Mouse (Mus musculus) embryo, embryonic 11.5 days (tissue): ENCODE results near the gene Pabpn1l.
"Not testable (repeated sequence)": the region's sequence is repeated elsewhere in the genome, so short reads cannot be mapped to it uniquely, and the experiment has no call there.

ENCODE experiments used
- DNase-seq: peaks from one replicate; pipeline ENCODE4 v3.0.0-alpha.2; 2012; ENCODE audit warnings: low read depth, low spot score

Gene Pabpn1l

DNA sequence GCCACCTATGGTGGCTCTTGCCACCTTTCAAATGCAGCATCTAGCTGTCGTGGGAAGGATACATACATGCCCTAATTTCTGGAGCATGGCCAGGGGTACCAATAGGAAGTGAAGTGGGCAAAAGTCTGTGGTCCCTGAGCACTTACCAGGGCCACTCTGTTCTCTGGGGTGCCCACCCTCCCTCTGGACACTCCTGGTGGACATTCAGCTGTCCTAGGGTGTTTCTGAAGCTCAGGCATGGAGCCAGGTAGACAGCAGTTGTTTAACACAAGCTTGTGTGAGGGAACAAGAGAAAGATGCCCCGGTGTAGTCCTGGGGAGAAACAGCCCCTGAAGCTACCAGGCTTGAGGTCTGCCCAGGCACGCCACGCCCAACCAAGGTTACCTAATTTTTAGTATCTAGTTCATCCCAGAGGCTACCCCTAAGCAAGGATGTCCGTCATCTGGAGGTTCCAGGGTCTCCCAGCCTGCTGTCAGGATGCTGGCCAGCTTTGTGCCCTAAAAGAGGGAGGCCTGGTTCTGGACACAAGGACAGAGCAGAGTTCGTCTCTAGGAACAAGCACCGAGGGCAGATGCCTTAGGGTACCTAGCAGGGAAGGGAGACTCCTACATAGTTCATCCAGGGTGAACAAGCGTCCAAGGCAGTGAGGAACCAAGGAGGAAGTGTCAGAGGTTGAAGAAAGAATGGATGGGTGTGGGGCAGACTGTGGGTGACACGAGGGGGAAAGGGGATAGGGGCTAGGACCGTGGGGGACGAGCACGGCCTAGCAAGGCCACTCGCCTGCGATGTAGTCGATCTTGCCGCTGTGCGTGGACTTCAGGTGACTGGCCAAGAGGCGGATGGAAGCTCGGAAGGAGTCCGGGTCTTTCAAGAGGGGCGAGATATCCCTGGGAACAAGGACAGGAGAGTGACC is 46.5 kb downstream of the Pabpn1l start:
- no peak for DNase-seq

DNA sequence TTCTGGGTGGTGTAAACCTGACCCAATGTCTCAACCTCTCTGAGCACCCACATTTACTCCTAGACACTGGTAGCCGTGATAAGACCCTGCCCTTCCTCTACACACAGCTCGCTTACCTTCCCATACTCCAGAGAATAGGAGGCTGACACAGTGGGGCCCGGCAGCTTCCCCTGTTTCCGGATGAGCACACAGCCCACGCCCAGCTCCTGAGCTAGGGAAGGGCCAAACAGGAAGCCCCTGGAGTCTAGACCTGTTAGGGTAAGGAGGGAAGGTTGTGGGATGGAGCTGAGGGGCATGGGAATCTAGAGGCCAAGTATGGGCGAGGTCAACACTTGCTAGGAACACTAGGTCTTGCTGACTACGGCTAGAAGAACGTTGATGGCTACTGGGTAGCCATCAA is 47.3 kb downstream of the Pabpn1l start:
- no peak for DNase-seq

DNA sequence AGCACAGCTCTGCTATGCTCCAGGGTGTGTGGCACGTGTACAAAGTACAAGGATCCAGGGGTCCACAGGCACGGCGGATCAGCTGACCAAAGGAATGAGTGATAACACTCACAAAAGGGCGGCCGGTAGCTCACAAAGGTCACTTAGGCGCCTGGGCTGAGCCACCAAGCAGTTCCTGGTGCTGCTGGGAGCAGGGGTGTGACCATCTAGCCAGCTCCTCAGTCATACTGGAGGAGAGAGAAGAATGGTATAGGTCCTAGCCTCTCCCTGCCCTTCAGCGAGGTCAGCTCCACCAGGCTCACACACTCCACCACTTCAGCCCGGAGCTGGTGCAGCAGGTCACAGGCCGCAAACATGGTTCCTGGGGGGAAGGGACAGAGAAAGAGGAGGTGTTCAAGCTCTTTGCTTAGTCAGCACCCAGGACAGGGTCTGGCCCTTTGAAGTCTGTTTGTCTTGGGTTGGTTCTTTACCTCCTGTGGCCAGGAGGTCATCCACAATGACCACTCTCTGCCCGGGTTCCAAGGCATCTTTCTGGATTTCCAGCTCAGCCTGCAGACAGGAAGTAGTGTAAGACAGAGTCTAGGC is 47.8 kb downstream of the Pabpn1l start:
- no peak for DNase-seq

DNA sequence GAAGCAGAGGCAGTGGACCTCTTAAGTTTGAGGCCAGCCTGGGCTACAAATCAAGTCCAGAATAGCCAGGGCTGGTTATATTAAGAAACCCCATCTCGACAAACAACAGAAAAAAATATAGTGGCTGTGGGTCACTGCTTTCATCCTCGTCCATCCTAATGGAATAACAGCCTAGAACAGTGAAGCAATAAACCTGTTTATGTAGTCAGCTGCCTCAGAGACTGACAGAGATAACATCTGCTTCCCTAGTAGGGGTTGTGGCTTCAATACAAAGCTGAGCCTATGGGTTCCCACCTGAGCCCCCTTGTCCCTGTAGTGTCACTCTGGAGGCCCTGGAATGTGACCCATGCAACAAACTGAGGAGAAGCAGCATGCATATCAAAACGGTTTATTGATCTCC is 48.3 kb downstream of the Pabpn1l start:
- no peak for DNase-seq

DNA sequence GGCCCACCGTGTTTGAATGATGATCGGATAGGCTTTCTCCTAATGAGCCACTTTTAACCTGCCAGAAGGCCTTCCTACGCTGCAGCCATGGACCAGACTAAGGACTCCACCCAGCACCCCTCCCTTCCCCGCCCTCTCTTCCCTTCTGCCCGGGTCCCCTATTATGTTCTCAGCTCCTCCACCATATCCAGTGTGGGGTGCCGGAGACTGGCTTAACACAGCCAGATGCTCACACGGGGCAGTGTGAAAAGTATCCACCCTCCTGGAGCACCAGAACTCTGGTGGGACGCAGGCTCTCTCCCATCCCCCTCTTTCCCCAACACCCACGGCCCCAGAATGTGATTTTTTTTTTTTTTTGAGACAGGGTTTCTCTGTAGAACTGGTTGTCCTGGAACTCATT is 49.0 kb downstream of the Pabpn1l start:
- DNase-seq: no peak

DNA sequence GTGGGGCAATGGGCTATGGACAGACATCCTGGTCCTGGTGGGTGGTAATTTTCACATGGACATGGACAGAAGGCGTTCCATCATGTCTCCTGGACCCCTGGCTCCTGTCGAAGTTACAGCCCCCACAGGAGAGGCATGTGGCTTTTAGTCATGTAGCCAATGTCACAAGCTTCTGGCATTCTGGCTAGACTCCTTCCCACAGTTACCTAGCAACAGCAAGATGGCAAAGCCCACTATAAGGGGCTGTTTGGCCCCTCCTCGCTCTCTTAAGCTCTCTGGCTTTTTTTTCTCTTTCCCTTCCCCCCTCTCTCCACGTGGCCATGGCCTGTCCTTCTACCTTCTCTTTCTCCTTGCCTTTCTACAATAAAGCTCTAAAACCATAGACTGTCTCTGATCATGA is 49.4 kb downstream of the Pabpn1l start:
- DNase-seq: not testable (repeated sequence)

DNA sequence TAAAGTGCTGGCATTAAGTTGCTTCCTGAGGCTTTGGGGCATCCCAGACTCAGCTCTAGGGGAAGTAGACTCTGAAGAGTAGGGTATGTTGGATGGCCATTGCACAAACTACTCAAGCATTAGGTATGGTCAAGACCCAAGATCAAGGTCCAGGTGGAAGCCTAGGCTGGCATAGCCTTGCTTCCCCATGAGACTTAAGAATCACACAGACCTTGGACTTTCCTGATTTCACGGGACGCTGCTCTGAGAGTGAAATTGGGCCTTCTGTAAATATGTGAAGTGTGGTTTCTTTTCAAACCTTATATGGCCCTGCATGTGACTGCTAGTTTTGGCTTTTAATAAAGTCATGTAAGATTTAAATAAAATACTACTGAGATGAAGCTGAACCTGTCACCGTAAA is 49.8 kb downstream of the Pabpn1l start:
- no peak for DNase-seq

DNA sequence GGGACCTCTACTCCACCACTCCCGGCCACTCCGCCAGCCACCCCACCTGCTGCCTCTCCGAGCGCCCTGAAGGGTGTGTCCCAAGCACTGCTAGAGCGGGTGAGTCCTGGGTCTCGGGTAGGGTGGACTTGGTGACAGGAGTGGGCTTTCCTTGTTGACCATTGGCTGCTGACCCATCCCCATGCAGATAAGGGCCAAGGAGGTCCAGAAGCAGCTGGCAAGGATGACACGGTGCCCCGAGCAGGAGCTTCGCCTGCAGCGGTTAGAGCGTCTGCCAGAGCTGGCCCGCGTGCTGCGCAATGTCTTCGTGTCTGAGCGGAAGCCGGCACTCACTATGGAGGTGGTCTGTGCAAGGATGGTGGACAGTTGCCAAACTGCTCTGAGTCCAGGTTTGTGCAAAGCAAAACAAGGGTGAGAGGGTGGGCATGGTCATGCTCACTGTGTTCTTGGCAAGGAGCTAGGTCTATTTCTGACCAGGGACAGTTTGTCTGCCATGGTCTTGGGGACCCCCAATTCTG is 50.7 kb downstream of the Pabpn1l start:
- no peak for DNase-seq

DNA sequence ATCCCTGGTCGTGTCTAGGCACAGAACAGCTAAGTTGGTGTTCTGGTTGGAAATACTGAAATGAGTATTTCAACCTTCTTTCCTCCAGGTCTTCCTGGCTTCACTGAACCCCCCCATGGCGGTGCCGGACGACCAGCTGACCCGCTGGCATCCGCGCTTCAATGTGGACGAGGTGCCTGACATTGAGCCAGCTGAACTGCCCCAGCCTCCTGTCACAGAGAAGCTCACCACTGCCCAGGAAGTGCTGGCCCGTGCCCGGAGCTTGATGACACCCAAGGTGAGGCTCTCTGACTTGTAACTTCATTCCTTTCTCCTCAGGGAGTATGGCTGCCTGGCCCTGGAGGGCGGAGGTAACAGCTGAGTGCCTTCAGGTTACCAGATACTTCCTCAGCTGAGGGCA is 51.4 kb downstream of the Pabpn1l start:
- no peak for DNase-seq

DNA sequence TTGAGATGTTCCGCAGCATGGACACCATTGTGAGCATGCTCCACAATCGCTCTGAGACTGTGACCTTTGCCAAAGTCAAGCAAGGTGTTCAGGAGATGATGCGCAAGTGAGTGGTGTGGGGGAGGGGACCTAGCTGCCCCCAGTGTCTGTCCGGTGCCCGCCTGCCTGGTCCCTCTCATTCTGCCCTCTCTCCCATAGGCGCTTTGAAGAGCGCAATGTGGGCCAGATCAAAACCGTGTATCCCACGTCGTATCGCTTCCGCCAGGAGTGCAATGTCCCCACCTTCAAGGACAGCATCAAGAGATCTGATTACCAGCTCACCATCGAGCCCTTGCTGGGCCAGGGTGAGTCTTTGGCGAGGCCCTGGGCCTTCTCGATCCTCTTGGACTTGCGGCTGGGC is 52.5 kb downstream of the Pabpn1l start:
- DNase-seq: no peak
